ENCODE assay signal across 30 mouse cellular contexts in genomic region chr1:153437536-153437935, GRCm38 (mm10). TPM values are rescaled to one million over a fixed set of nuclear protein-coding genes. Genes with fewer than 3 reads are reported as not detected.
"Had no signal": no experiment of that assay in that cellular context is flagged by ENCODE, and none has a peak within 500 bp of the region (broad histone marks: within the 10 kb centered on the region; RNA-seq: fewer than 3 reads in every experiment).

No protein-coding gene starts in this region.

- H3K9me3 ChIP-seq: embryonic facial prominence, embryonic 10.5 days; embryonic facial prominence, embryonic 12.5 days; embryonic facial prominence, embryonic 13.5 days; embryonic facial prominence, embryonic 15.5 days; forebrain, embryonic 10.5 days; forebrain, embryonic 12.5 days; forebrain, embryonic 13.5 days; forebrain, embryonic 15.5 days had no signal

- H3K4me3 ChIP-seq: embryonic facial prominence, embryonic 10.5 days; embryonic facial prominence, embryonic 12.5 days; embryonic facial prominence, embryonic 13.5 days; embryonic facial prominence, embryonic 15.5 days; erythroblast, embryonic 14.5 days; forebrain, embryonic 10.5 days; forebrain, embryonic 12.5 days; forebrain, embryonic 13.5 days; forebrain, embryonic 15.5 days; gastrocnemius, adult 2 months; heart, adult 2 months had no signal

- H3K4me2 ChIP-seq: embryonic facial prominence, embryonic 12.5 days; embryonic facial prominence, embryonic 13.5 days; embryonic facial prominence, embryonic 15.5 days; forebrain, embryonic 12.5 days; forebrain, embryonic 13.5 days; forebrain, embryonic 15.5 days had no signal

- H3K9ac ChIP-seq: embryonic facial prominence, embryonic 12.5 days; embryonic facial prominence, embryonic 13.5 days; embryonic facial prominence, embryonic 15.5 days; forebrain, embryonic 12.5 days; forebrain, embryonic 13.5 days; forebrain, embryonic 15.5 days; forebrain, postnatal 0 days had no signal

- DNase-seq: cerebellum, adult 2 months; cerebellum, adult 8-10 months; cerebellum, adult 9-10 months; cerebellum, adult 9-11 months; cerebellum, postnatal 10 days; cerebellum, postnatal 14 days; cerebellum, postnatal 25 days; cerebellum, postnatal 36 days; embryo, embryonic 11 days; forebrain, postnatal 0 days; gastrocnemius, adult 2 months; gastrocnemius, postnatal 10 days; gastrocnemius, postnatal 14 days; gastrocnemius, postnatal 25 days; gastrocnemius, postnatal 36 days; heart, adult 2 months had no signal

- H3K27me3 ChIP-seq: embryonic facial prominence, embryonic 12.5 days; embryonic facial prominence, embryonic 13.5 days; embryonic facial prominence, embryonic 15.5 days; forebrain, embryonic 12.5 days; forebrain, embryonic 13.5 days; forebrain, embryonic 15.5 days had no signal

- H3K36me3 ChIP-seq: embryonic facial prominence, embryonic 10.5 days; embryonic facial prominence, embryonic 12.5 days; embryonic facial prominence, embryonic 13.5 days; embryonic facial prominence, embryonic 15.5 days; forebrain, embryonic 10.5 days; forebrain, embryonic 12.5 days; forebrain, embryonic 15.5 days had no signal

- H3K4me1 ChIP-seq: embryonic facial prominence, embryonic 10.5 days; embryonic facial prominence, embryonic 12.5 days; embryonic facial prominence, embryonic 13.5 days; embryonic facial prominence, embryonic 15.5 days; forebrain, embryonic 10.5 days; forebrain, embryonic 12.5 days; forebrain, embryonic 13.5 days; forebrain, embryonic 15.5 days had no signal

- H3K27ac ChIP-seq: embryonic facial prominence, embryonic 10.5 days; embryonic facial prominence, embryonic 12.5 days; embryonic facial prominence, embryonic 13.5 days; embryonic facial prominence, embryonic 15.5 days; forebrain, embryonic 10.5 days; forebrain, embryonic 12.5 days; forebrain, embryonic 13.5 days; forebrain, embryonic 15.5 days; gastrocnemius, adult 2 months; heart, adult 2 months had no signal

- ATAC-seq: forebrain, embryonic 13.5 days; forebrain, embryonic 14.5 days; forebrain, embryonic 15.5 days; forebrain, embryonic 16.5 days; forebrain, postnatal 0 days had no signal

RNA-seq across cellular contexts. Expression of gene Shcbp1l, which starts 12.6 kb away (rescaled TPM):
- total RNA-seq: gastrocnemius, adult 18-20 months; gastrocnemius, adult 2 months; gastrocnemius, adult 8-10 months; gastrocnemius, postnatal 10 days; gastrocnemius, postnatal 14 days; gastrocnemius, postnatal 25 days; gastrocnemius, postnatal 36 days; heart, adult 2 months; heart, adult 8-10 months had no signal
- polyA plus RNA-seq: erythroblast, embryonic 14.5 days had no signal
